Mouse (Mus musculus) heart, adult 9 months (tissue): ENCODE measurements at regions not wholly inside any gene's neighbourhood (a gene's known extent, or its start where the extent isn't known, plus 50 kb on each side); places are given as distances from the start of the nearest gene placed in this dataset.

Experiments used
- DNase-seq, 2 experiments: peaks; one replicate each; pipeline ENCODE4 v3.0.0; 2022; ENCODE audit warnings: low spot score in 2 of 2

GRCm38 (mm10) chr10:98292140-98292539 lies 565.6 kb upstream of the C030005K15Rik start:
- peak; percentile 19 to 28 for DNase-seq

- DNase-seq: no peak
These were observed 579.1 kb upstream of the C030005K15Rik start for GRCm38 (mm10) chr10:98305667-98306066.

GRCm38 (mm10) chr10:98309667-98310066 lies 583.1 kb upstream of the C030005K15Rik start:
- no peak for DNase-seq

- no peak for DNase-seq
These were observed 584.8 kb upstream of the C030005K15Rik start for GRCm38 (mm10) chr10:98311403-98311802.

DNA sequence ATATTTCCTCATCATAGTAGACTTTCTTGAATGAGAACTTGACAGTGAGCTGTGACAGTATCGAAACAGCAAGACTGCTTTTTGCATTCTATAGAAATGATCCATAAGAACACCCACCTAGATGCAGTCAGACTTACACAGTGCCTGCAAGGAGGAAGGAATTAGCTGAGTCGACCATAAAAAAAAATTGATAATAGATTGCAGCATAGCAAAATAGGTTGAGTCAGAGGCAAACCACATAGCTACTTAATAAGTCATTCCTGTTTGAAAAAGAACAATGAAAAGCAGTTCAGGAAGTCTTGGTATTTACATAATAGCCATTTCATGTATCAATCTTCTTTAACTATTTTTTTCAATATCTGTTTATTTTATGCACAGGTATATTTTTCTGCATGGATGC lies 591.9 kb upstream of the C030005K15Rik start:
- no peak for DNase-seq

- DNase-seq: no peak
These were observed 590.4 kb upstream of the Atp2b1 start for GRCm38 (mm10) chr10:98323846-98324245.

DNA sequence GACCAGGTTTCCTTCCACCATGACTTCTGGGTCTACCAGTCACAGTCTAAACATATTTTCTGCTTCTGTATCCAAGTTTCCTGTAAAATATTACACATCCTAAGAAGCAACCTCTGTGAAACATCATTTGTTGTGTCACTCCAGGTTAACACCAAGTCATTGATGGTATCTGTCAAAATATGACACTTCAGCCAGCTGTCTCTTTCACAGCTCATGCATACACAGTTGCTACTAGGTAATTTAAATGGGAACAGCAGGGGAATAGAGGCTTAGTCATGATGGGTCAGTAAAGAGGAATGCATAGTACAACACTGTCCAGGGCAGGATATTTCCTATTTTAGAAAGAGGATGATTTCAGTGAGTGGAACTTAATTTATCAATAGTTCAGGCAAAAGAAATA lies 589.6 kb upstream of the Atp2b1 start:
- DNase-seq: no peak

DNA sequence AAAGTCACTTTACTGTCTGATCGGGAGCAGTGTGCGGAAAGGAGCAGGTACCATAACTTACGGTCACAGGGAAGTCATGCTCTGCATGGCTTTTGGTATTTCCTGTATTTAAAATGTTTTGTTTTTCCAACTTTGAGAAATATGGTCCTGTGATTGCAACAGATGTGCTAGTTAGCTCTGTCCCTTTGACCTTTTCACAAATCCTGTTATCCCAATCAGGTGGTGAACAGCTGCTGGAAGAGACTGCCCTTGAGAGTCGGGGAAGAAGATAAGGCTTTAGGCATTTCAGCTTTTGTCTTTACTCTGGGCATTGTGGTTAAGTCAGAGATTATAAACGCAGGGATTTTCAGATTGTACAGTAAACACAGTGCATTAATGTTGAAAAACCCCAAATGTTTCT lies 588.5 kb upstream of the Atp2b1 start:
- DNase-seq: peak in 1 of 2 experiments; percentile 6

GRCm38 (mm10) chr10:98332682-98333081 lies 581.5 kb upstream of the Atp2b1 start:
- no peak for DNase-seq

DNA sequence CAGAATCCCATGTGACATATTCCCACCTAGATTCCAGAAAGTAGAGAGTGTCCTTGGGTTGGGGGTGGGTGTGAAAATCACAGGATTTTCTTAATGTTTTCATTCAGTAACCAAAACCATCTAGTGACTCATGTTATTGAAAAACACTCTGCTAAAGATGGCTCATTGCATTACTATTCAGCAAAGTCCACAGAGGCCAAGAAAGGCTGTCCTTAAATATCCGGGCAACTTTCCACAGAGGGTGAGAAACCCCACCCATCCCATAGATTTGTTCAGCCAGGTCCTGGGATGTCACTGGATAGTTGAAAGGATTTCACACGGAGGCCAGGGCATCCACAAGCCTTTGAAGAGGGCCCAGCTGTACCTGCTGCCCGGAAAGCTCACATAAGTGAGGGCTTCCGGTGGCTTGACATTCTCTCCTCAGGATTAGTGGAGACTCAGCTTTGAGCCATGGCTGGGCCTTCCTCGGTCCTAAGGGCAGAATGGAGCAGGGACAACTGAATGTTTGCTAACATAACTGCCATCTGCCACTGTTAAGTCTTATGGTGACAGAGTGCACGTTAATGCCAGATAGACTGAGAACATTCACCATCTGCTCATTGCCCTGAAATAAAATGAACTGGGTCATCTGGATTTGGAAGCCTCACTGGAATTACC lies 580.7 kb upstream of the Atp2b1 start:
- DNase-seq: peak; percentile 34 to 51

GRCm38 (mm10) chr10:98343827-98344226 lies 570.4 kb upstream of the Atp2b1 start:
- DNase-seq: peak; percentile 26 to 30

GRCm38 (mm10) chr10:98349466-98349865 lies 564.7 kb upstream of the Atp2b1 start:
- DNase-seq: peak; percentile 69 to 76

GRCm38 (mm10) chr10:98350318-98350926 lies 563.8 kb upstream of the Atp2b1 start:
- no peak for DNase-seq

- DNase-seq: no peak
These were observed 562.1 kb upstream of the Atp2b1 start for GRCm38 (mm10) chr10:98352061-98352460.

DNA sequence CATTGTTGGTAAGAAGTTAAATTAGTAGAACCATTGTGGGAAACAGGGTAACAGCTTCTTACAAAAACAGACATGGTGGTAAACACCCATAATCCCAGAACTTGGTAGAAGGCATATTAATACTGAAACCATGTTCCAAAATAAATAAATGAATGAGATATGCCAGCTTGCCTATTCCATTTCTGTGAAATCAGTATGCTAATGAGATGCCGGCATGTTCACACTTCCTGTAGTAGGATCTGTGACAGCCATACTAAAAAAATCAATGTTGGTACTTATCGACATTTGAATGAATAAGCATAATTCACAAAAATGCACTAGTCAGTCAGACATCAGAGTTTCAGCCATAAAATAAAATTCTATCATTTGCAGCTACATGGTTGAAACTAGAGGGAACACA lies 559.7 kb upstream of the Atp2b1 start:
- DNase-seq: no peak

- no peak for DNase-seq
These were observed 549.6 kb upstream of the Atp2b1 start for GRCm38 (mm10) chr10:98364604-98365003.

DNA sequence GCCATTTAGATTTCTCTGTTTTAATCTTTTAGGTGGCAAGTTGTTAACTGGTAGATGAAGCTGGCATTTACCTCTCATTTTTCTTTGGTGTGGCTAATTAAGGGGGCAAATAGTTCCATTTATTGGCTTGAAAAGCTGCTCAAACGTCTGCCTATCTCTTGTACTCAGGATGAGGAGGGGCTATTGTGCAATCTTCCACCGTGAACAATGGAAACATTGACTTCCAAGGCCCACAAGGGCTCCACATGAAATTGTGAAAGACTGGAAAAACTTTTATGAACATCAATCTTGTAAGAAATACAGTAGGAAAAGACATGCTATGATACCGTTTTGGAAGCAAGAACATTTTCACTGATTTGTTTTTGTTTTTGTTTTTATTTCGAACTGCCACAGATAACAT lies 541.6 kb upstream of the Atp2b1 start:
- peak; percentile 16 to 24 for DNase-seq

- DNase-seq: no peak
These were observed 540.9 kb upstream of the Atp2b1 start for GRCm38 (mm10) chr10:98373314-98373713.

DNA sequence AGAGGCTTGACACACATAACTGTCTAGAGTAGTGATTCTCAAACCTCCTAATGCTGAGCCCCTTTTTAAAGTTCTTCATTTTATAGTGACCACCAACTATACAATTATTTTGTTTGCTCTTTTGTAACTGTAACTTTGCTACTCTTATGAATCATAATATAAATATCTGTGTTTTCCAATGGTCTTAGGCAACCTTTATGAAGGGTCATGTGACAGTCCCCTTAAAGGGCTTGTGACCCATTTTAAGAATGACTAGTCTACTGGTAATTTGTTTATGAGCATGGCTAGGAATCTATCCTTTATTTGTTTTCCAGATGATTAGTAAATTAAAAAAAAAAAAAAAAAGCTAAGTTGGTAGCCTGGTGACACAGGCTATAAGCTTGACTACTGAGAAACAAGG lies 539.5 kb upstream of the Atp2b1 start:
- no peak for DNase-seq

DNA sequence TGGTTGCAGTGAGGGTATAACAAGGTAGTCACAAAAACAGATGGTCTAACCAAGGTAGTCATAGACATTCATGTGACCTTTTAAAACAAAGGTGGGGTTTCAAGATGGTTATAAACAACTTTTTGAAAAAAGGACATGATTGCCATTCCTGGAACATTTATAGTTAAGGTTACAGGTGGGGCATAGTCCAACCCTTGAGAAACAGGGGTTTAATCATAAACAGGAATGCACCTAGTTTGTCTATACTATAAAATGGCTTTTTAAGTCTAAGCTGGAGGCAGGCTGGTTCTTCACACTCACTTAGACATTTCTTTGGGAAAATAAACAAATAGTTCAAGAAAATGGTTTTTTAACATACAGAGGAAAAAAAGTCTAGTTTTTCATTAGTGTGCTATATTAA lies 525.7 kb upstream of the Atp2b1 start:
- DNase-seq: no peak

DNA sequence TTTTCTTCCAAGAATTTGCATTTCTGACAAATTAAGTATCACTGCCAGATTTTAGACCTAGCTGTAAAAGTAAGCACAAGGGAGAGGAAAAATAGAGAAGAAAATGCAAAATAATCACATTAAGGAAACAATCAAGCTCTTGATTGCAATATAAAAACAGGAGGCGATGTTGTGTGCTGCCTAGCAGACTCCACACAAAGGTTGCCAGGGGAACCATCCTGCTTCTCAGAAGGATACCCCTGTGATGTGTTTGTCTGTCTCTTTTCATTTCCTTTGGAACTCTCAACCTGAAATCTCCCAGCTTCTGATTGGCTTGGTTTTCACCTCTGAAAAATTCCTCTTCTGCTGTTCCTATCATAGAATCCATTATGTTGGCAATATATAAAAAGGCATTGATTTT lies 514.3 kb upstream of the Atp2b1 start:
- DNase-seq: no peak

DNA sequence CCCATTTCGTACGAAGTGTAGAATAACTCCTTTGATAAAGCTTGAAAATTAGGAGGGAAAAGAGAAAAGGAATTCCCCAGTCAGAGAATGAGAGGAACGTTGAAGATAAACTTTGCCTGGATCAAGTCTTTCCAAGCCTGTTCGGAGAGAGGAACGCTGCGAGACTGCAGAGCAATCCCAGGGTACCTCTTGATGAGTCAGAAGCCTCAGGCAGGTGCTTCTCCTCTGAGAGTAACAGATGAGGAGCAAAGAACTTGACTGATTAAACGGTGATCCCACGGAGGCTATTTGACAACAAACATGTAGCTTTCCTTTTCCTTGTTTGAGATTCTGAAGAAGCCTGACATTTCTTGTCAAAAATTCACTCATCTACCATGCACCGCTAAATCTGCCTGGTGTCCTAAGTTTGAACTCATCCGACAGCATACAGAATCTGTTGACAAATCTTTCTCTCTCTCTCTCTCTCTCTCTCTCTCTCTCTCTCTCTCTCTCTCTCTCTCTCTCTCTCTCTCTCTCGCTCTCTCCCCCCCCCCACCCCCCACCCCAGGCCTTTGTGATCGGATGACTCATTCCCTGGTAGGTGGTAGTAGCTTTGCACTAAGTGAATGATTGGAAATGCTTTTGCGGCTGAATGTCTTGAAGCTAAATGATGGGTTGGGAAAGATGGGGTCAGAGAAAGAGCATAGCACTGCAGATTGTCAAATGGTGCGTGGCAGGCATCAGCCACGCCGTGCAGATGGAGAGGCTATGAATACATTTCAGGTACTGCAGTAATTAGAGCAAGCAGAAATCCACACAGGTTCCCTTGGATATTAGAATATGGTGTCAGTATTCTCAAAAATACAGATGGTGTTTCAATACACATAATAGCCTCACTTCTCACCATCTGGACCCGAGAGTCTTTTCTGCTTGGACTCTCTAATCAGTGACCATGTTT lies 496.1 kb upstream of the Atp2b1 start:
- DNase-seq: no peak

DNA sequence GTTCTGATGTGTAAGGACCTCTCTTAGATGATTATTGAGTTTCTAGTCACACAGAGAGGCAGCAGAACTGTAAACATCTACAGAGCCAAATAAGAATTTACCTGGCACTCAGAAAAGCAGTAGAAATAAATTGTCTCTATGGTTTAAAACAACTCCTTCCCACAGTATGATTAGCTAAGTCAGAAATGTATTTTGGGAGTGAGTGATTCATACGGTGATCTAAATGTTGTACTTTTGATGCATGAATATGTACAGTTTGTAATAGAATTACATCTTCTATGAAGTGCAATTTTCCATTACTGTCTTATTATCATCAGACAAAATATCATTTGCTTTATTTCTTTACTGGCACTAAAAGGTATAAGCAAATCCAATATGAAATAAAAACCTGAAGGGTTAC lies 489.8 kb upstream of the Atp2b1 start:
- no peak for DNase-seq
